Mouse (Mus musculus) lung, adult 2 months (tissue): ENCODE results near the gene Klhl26. TPM values are rescaled to one million over a fixed set of nuclear protein-coding genes. Genes with fewer than 3 reads are reported as not detected.

Experiments
- DNase-seq: peaks from one replicate; pipeline ENCODE4 v3.0.0; 2022
- H3K4me1 ChIP-seq: fragments of 200-500 bp; 2 replicates; pipeline ENCODE4 v1.6.1; 2011; ENCODE audit warnings: low read length; ENCODE audit not compliant: control insufficient read depth, insufficient read depth
- H3K4me3 ChIP-seq: fragments of 200-500 bp; replicated peaks from 2 replicates; pipeline ENCODE3; 2011; ENCODE audit warnings: low read depth, mild to moderate bottlenecking, control low read depth, low read length; ENCODE audit errors: extremely low read depth
- CTCF ChIP-seq: fragments of 200-500 bp; IDR thresholded peaks from 2 replicates; pipeline ENCODE4 v1.5.1; 2011; ENCODE audit warnings: mild to moderate bottlenecking, low read length, control low read depth; ENCODE audit not compliant: insufficient read depth
- POLR2A ChIP-seq: fragments of 200-500 bp; IDR thresholded peaks from 2 replicates; pipeline ENCODE4 v1.6.1; 2011; ENCODE audit warnings: low read depth, mild to moderate bottlenecking, control low read depth, low read length, borderline replicate concordance; ENCODE audit errors: extremely low read depth
- WGBS: fragments of 180-500 bp; shearing (Covaris S2); methylation state at CpG from one replicate; pipeline ENCODE4 v1.1.7; 2018; 5-methylcytosine and 5-hydroxymethylcytosine counted together
- polyA plus RNA-seq: library from polyadenylated mRNA; depleted of rRNA; stranded (reverse); fragments of >200 nt; gene quantifications from 2 replicates; pipeline ENCODE4 v1.2.3, GENCODE M21; 2012

Gene Klhl26
- polyA plus RNA-seq, 1 experiment: 51.3 TPM

DNA sequence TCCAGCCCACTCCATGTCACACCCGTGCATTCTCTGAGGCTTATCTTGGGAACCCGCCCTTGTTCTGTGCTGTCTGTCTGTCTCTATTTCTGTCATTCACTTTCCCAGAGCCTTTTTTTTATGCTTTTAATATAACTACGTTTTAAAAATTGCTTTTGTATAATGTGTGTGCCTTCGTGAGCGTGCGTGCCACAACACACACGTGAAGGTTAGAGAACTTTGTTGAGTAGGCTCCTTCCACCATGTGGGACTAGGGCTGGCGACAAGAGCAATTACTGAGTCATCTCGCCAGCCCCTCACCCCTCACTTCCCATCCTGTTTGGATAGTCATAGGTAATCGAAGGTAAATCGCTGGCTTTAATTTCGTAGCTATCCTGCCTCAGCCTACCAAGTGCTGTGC is 25.8 kb upstream of the Klhl26 start:
- no peak for TF ChIP-seq POLR2A
- no peak for TF ChIP-seq CTCF
- H3K4me1 ChIP-seq: peaks cover 11% of the 10 kb centered on the region
- no peak for DNase-seq
- 56% methylated on average over 12 of the region's 12 CpGs for WGBS
- no peak overlapping the region for H3K4me3 ChIP-seq

DNA sequence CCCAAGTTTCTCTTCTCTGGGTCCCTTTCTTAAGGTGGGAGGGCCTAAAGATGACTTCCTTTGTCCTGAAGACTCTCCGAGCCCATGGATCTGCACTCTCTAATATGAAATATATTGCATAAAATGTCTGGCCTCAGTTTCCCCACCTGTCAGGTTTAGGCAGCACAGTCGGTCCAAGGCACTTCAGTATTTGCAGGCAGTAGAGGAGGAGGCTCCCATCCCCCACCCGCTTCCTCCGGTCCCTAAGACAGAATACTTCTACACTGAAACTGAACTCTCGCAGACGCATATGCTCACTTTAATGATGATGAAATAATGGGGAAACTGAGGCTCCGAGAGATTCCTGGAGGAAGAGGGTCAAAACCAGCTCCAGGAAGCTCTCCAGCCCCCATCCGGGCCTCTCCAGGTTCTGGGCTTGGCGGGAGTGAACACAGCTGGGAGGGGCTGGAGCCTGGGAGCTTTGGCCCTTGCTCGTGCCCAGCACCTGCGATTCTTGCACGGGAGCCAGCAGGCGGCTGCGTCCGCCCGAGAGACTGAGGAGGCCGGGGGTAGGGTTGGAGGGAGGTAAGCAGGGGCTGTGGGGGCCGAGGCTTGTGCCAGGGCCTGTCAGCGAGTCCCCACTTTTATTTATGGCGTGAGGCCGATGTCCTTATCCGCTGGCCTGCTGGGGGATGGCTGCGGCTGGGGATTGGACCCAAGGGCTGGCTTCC is 25.2 kb upstream of the Klhl26 start:
- TF ChIP-seq POLR2A (no peak), CTCF (no peak)
- Histone ChIP-seq H3K4me3 (no peak overlapping the region), H3K4me1 (peaks cover 11% of the 10 kb centered on the region)
- 29% methylated on average over 23 of the region's 23 CpGs for WGBS
- DNase-seq: no peak

GRCm38 (mm10) chr8:70500386-70501301 is 23.9 kb upstream of the Klhl26 start:
- Histone ChIP-seq H3K4me3 (no peak overlapping the region), H3K4me1 (peaks cover 4% of the 10 kb centered on the region; the same call in 1 of the 2 replicates)
- peak; percentile 37 for DNase-seq
- 15% methylated on average over 39 of the region's 39 CpGs for WGBS
- no peak for TF ChIP-seq POLR2A
- TF ChIP-seq CTCF: no peak

GRCm38 (mm10) chr8:70495771-70496062 is 18.9 kb upstream of the Klhl26 start:
- 35% methylated on average over 12 of the region's 12 CpGs for WGBS
- no peak overlapping the region for H3K4me3 ChIP-seq

DNA sequence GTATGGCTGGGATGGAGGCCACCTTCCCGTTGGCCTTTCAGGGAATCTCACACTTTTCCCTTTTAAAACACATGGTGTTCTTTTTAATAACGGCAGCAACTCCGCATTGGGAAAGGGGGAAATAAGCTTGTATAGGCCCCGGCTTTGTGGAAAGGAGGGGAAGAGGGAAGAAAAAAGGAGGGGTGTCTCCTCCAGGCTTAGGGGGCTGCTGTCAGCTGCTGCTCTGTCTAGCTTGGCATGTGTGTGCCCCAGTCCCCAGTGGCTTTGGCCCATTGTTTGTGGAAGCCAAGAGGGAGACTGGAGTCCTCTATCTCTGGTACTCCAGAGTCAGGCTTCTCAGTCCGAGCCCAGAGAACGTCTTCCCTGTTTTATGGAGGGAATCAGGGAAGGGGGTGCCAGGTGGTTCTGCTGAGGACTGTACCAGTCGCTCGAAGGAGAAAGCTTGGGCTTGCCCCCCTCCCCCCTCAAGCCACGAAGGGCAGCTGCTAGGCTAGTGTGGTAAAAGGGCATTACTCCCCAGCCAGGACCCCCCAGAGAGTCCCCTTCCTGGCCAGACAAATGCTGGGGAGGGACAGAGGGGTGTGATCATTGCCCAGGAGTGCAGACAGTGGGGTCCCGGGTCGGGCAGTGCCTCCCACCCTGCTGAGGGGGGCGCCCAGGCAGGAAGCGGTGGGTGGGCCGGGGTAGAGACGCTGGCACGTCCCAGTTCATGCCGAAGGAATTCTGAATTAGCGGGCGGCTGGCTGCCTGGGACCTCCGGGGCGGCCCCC is 18.4 kb upstream of the Klhl26 start:
- DNase-seq: no peak
- 21% methylated on average over 21 of the region's 21 CpGs for WGBS
- Histone ChIP-seq H3K4me3 (no peak overlapping the region), H3K4me1 (peaks cover 2% of the 10 kb centered on the region; the same call in 1 of the 2 replicates)
- no peak for TF ChIP-seq POLR2A
- no peak for TF ChIP-seq CTCF

More at GRCm38 (mm10) chr8:70495771-70496062, 18.9 kb upstream of the Klhl26 start:
- H3K4me1 ChIP-seq: peaks cover 2% of the 10 kb centered on the region; the same call in 1 of the 2 replicates
- no peak for DNase-seq
- TF ChIP-seq CTCF (no peak), POLR2A (no peak)

DNA sequence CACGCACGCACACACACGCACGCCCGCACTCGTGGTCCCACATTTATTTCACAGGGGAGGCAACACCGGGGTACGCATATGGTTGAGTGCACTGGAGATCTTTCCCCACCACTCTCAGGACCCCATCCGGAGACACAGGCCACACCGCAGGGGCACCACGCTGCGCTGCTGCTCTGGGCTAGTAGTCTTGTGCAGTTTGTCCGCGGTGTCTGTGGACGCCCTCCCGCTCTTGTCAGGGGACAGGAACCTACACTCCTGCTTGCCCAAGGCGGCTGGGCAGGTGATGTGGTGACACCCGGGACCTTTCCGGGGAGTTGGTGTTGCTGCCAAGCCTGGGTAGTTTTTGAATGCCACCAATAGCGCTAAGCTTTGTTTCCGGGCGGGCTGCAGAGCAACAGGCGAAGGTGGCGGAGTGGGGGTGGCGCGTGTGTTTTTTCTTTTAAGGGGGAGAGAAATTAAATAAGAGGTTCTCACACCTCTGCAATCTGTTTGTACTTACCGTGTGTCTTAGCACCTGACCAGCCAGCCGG is 17.7 kb upstream of the Klhl26 start:
- Histone ChIP-seq H3K4me3 (no peak overlapping the region), H3K4me1 (peaks cover 4% of the 10 kb centered on the region; the same call in 1 of the 2 replicates)
- no peak for DNase-seq
- TF ChIP-seq POLR2A (no peak), CTCF (no peak)
- 6% methylated on average over 24 of the region's 28 CpGs for WGBS

GRCm38 (mm10) chr8:70493692-70494415 is 17.1 kb upstream of the Klhl26 start:
- H3K4me3 ChIP-seq: no peak overlapping the region
- 2% methylated on average over 46 of the region's 47 CpGs for WGBS
- H3K4me1 ChIP-seq: peaks cover 8% of the 10 kb centered on the region; the same call in 1 of the 2 replicates
- TF ChIP-seq POLR2A: no peak
- no peak for TF ChIP-seq CTCF
- no peak for DNase-seq

- DNase-seq: peak; percentile 50
- TF ChIP-seq POLR2A (no peak), CTCF (no peak)
- H3K4me3 ChIP-seq: peak within 1 kb of the TSS; percentile 34
- H3K4me1 ChIP-seq: peaks cover 14% of the 10 kb centered on the region
- under 1% methylated on average over 72 of the region's 93 CpGs for WGBS
Observed at GRCm38 (mm10) chr8:70492664-70493640, 16.2 kb upstream of the Klhl26 start, which contains the start of gene Crlf1. Gene Crlf1, plus strand, starts transcription at chr8:70493158.
